Mouse (Mus musculus) left cerebral cortex, postnatal 36 days (tissue): ENCODE results near the gene Nsun6. TPM values are rescaled to one million over a fixed set of nuclear protein-coding genes. Genes with fewer than 3 reads are reported as not detected.

ENCODE experiments used
- DNase-seq, 2 experiments: peaks; one replicate each; pipeline ENCODE4 v3.0.0; 2021 to 2022; ENCODE audit warnings: low spot score in 2 of 2, mixed read lengths in 1 of 2
- intact Hi-C: fragments of 180-260 bp; cut with DNase I; formaldehyde crosslinking; loops from one replicate; pipeline ENCODE4 v1.15.1; 2025
- total RNA-seq, 2 experiments: library from RNA; stranded (reverse); gene quantifications; 2 replicates each; pipeline ENCODE4 v1.2.3; 2021

Nsun6 gene
- total RNA-seq = 10 to 100 TPM; 10.0 to 12.2 TPM

DNA sequence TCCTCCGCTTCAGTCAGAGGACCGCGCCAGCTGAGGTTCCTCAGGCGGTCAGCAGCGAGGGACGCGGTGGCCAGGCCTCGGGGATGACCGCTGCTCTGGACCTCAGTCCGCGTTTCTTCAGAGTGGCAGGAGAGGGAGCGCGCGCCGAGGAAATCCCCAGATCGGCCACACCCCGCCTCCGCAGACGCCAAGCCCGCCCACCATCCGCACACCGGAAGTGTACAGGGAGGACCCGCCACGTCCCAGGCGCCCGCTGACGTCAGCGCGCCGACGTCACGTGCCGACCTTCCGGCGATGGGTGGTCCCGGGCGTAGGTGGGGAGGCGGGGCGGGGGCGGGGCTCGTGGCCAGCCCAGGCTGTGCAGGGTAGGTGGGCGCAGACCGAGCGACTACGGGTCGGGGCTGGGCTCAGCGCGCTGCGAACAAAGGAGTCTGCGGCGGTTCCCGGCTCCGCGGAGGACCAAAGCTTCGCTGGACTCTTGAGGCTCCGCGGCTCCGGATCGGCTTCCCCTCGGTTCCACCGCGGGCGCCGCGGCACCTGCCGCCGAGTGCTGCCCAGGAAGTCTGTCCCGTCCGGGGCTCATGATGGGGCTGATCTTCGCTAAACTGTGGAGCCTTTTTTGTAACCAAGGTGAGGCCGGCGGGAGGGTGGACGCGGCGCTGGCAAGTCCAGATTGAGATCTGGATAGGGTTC lies at the start of gene Nsun6:
Gene Nsun6, minus strand, starts transcription at position 125 of the 693 bp plus-strand sequence.
- DNase-seq = peak; percentile 96 to 97
- intact Hi-C loops = no loop called here

DNA sequence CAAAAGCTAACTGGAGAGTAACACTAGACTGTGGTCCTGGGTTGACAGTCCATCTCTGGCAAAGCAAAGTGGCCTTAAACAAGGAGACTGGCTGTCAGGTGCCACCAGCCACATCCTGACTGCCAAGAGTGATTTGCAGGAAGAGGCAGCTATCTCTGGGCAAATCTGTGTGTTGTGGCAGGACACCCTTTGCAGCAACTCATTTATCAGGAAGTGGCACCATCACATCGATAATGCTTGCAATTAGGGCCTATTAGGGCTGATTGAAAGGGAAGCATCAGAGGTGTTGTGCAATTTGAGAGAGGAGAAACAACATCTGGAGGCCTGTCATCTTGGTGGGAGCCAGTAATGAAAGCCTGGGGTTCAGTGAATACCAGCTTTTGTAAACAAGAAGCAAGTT lies 49.5 kb upstream of the Nsun6 start:
- intact Hi-C loops = no loop called here
- no peak for DNase-seq

DNA sequence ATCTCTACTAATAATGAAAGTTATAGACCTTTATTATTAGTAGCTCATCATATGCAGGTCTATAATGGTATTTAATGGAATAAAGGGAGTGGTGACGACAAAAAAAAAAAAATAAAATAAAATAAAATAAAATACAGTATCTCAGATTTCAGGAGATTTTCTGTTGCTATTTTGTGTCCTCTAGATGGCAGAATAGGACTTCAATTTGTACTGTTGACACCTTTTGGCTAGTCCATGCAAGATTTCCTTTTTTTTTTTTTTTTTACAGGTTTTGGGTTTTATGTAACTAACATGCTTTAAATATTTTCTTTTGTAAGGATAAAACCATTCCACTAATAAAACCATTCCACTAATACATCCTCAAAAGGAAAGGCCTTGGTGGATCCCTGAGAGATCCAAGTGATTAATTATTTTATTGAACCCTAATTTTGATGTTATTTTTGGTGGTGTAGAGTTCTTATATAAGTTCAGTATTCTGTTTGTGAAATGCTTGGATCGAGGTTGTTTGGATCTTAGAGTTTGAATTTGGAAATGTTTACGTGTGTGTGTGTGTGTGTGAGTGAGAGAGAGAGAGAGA lies 41.7 kb upstream of the Nsun6 start:
- intact Hi-C loops = loop anchor here (10.0 kb wide), 2 partner anchors 1218 to 1258 kb away; partner anchors contain the start of gene Plxdc2
- DNase-seq = no peak

DNA sequence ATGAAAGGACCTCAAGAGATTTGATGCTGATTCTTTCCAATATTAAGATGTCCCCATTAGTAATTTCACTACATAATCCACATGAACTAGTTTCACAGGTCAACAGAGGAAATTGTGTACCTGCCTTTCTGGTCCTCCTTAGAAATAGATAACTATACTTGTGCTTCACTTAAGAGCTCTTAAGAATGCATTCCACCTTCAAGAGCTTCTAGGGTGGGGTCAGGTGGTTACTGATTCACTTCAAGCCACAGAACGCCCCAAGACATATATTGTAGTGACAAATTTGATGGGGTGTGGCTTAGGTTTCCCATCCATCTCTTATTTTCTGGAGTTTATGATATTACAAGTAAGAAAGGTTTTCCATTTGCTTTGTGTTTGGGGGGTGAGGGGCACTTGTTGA lies 32.4 kb upstream of the Nsun6 start:
- no peak for DNase-seq
- intact Hi-C loops = no loop called here

DNA sequence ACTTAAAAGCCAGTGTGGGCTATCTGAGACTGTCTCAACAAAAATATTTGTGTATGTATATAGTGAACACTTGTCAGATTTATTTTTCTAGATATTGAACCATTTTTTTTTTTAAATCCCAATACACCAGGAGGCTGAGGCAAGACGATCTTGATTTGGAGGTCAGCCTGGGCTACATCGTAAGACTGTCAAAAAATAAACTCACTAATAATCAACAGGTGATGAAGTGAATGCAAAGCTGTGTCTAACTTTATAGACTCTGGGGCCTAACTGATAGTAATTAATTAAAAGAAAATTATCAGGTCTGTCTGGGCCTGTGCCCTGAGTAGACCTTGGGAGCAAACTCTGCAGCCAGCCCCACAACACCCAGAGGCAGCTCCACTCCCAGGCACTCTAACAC lies 28.8 kb upstream of the Nsun6 start:
- intact Hi-C loops = no loop called here
- DNase-seq = no peak

DNA sequence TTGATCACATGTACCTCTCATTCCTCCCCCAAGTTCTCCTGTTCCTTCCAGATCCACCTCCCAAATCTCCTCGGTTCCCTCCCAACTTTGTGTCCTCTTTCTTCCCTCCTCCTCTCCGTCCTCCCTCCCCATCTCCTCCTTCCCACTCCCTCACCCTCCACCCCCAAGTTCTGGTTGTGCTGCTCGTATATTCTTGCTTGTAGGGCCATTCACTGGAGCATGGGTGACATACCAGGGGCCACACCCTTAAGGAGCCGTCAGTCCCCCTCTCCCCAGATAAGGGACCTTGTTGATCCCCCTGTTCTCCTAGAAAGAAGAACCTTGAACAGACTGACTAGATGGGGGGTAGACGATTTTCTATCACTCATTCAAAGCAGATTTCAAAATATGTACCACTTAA lies 12.2 kb upstream of the Nsun6 start:
- intact Hi-C loops = no loop called here
- DNase-seq = no peak

DNA sequence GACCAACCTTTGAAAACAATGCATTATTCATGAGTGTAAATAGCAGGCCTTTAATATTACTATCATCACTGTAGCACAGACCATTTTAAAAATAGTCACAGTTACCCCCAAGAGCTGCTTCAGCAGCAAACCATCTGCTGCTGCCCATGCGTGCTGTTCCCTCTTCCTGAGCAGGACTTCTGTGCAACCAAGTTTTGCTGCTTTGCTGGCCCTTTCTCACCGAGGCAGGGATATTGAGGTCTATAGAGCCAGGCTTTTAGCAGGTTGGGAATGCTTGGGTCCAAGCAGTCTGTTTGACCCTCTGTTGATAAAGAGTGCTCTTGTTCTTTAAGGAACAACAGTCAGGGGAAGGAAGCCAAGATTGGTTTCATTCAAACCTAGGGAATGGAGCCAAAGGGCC lies 10.6 kb upstream of the Nsun6 start:
- intact Hi-C loops = no loop called here
- DNase-seq = no peak

DNA sequence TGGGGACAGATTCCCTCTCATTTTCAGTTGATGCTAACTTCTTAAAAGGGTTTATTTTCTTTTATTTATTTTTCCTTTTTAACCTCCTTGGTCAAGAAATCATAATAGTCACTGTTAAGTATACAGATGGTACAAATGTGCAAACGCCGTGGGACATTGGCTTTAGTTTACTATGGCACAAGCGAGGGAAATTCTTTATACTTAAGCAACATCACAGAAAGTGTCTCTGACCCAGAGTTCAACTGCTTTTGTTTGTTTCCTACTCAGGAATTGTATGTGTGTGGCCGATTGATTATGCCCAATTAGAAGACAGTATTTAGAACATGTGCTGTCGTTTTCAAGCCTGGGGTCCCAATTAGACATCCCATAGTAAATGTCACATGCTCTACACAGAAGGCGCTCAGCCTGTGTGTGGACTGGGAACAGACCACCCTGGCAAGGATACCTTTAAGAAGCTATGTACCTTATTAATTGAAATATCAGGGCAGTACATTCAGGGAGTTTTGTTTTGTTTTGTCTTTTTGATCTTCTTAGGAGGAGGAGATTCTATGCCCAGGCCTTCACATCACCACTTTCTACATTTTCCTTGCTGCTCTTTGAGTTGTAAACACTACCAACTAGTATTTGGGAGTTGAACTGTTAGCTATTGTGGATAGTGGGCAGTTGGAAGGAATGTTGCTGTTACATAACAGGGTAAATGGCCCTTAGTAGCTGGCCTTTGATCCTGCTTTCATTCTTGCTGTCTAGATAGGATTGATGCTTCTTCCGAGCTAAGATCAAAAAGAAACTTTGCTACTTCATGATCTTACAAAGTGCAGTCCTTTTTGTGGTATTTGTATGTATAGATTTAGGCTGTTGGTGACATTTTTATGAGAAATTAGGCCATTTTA lies 9.8 kb upstream of the Nsun6 start:
- intact Hi-C loops = no loop called here
- no peak for DNase-seq

DNA sequence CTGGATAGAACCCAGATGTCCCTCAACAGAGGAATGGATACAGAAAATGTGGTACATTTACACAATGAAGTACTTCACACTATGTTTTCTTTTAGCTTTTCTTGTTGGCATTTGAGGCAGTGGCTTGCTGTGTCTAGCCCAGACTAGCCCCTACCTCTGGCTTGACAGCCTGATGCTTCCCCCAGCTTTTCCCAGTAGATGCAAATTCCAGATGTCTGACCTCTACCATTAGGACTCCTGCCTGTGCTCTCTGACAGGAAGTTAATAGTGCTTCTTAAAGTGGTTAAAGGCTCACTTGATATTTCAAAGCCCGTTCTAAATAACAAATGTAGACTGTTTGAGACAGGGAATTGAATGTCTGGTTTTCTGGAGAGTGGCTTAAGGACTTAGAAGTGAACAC lies 8.9 kb upstream of the Nsun6 start:
- no peak for DNase-seq
- intact Hi-C loops = no loop called here

DNA sequence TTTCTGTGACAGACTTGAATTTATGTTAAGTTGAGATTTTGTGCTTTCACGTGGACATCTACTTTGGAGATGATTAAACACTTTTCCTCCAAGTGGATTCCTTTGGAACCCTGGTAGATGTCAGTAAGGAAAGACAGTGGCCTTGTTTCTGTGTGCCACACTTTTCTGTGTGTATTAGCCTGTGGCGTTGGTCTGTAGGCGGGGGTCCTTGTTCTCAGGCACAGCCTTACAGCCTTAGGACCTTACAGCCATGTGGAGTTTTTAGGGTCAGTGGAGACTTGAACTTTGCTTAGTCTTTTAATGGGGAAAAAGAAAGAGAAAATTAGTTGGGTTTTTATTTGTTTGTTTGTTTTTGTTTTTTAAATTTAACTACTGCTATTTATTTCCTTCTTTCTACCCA lies 6.0 kb upstream of the Nsun6 start:
- no peak for DNase-seq
- intact Hi-C loops = no loop called here

DNA sequence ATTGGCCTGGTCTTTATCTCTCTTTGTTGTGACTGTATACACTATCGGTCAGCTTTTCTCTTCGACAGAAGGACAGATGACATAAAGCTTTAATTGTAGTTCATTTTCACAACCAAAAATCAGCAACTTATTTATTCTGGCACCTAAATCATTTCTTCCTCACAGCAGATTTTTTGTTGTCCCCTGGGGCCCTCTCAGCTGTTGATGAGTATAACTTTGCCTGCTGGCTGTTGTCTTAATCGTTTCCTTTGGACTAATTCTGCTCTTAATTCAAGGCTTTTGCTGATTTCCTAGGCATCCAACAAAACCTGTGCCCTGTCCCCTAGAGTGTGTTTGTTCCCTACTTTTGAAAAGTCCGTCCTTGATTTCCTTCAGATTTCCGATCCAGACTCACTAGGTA lies 3.4 kb upstream of the Nsun6 start:
- no peak for DNase-seq
- intact Hi-C loops = no loop called here

DNA sequence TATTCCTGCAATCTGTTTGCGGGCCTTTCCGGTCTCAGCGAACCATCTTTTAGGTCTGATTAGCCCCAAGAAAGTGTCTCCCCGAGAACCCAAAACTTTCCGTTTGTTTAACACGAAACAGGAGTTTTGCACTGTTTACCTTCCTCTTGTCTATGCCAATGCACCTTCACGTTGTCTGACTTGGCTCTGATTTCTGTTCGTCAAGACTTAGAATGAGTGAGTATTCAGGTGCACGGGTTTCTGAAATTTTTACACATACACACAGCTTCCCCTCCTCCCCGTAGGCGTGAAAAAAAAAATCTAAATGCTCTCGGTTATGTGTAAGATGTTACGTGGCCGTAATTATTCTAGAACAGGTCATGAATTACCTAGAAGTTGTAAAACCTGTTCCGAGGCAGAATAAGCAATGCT lies 877 bp upstream of the Nsun6 start:
- intact Hi-C loops = no loop called here
- no peak for DNase-seq

DNA sequence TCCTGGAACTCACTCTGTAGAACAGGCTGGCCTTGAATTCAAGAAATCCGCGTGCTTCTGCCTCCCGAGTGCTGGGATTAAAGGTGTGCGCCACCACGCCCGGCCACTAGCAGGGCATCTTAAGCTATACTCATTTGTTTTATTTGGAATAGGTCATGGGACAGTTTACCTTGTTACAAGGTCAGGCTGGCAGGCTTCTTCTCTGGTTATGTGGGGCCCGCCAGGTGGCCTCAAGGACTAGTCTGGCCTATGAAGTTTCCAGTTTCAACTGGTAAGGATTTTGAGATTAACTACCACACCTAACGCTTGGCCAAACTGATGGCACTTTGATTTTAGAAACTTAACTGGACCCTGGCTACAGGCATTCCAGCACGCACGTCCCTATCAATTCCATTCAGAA lies 373 bp downstream of the Nsun6 start:
- no peak for DNase-seq
- intact Hi-C loops = no loop called here

DNA sequence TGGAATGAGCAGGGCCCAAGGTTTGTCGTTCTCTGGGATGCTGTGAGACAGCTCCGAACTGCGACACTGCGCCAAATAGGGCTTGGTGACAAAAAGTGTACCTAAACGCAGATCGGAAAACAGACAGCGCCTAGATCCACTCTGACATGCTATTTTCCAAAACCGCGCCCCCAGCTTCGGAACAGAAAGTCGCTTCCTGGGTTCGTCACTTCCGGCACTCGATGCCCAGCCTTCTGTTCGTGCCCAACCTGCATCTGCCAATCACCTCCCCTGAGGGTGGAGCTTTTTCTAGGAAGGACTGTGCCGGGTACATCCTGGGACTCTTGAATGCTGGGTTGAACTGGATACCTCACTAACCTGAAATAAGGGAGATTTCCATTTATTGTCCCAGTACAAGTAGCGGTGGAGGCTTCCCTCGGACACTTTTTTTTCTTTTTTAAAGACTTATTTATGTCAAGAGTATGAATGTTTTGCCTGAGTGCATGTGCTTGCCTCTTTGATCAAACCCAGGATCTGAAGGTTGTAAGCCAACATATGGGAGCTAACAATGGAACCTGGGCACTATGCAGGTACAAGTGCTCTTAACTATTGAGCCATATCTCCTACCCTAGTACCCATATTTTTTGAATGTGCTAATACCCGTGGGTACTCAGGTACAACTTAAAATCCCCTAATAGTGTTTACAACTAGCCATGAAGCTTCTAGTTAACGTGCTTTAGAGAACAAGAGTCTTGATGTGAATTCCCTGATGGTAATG lies 5.6 kb downstream of the Nsun6 start, which contains the start of gene Arl5b:
Gene Arl5b, plus strand, starts transcription at position 279 of the 757 bp plus-strand sequence.
- intact Hi-C loops = no loop called here

DNA sequence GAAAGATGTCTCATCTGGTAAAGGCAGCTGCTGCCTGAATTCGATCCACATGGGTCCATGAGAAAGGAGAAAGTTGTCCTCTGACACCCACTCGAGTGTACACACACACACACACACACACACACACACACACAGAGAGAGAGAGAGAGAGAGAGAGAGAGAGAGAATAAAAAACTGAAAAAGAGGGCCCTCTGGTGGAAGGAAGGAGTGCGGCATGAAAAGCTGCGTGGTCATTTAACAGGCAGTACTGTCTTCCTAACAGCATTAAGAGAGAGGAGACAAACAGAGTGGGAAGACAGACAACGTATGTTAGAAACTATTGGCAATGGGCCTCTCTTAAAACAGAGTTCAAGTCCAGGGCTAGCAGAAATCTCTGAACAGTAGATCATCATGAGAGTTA lies 14.5 kb downstream of the Nsun6 start:
- intact Hi-C loops = no loop called here
- no peak for DNase-seq

More for the DNA sequence above, 5.6 kb downstream of the Nsun6 start, which contains the start of gene Arl5b:
- DNase-seq = peak; percentile 91 to 94

DNA sequence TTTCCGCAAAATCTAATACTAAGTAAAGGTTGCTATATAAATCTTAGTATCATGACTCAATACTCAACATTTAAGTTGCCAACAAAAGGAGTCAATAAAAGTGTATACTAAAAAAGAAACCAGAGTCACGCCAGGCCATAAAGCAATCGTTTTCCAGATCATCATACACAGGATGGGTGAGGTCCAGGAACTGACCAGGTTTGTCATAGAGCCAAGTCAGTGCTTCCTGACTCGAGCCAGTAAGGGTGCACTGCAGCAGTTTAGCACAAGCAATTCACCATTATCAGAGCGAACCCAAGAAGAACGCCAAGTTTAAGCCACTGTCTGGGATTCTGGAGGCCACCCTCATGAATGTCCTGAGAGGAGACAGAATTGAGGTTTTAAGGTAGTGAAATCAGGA lies 16.2 kb downstream of the Nsun6 start:
- no peak for DNase-seq
- intact Hi-C loops = no loop called here

DNA sequence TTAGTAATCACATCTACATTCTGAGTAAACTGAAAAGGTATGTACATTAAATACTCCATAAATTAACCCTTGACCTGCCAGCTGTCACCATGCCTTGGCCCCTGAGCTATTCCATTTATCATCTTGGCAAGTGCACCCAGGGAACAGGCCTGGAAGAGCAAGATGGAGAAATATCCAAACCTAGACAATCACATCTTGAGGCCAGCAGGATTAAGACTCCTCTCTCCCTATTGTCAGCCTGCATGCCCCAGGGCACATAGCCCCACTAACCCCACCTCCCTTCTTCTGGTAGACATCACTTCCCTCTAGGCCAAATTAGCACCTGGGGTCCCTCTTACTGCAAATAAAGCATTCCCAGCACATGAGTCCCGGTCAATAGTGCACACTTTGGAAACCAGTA lies 27.1 kb downstream of the Nsun6 start:
- DNase-seq = no peak
- intact Hi-C loops = no loop called here

DNA sequence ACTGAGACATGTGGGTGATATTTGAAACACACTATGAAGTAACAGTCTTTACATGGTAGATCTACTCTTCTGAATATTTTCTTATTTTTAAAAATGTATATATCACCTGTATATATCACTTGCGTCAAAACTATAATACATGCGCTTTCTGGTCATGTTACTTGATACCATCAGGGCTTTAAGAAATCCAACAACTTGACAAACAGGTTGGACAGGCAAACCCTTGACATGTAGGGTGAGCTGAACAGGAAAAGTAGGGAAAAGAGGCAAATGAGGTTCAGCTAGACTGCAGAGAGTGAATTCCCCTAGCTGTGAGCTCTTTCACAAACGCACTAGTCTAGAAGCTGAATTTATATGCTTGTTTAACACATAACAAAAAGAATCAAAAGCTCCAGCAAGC lies 28.1 kb downstream of the Nsun6 start:
- no peak for DNase-seq
- intact Hi-C loops = no loop called here

DNA sequence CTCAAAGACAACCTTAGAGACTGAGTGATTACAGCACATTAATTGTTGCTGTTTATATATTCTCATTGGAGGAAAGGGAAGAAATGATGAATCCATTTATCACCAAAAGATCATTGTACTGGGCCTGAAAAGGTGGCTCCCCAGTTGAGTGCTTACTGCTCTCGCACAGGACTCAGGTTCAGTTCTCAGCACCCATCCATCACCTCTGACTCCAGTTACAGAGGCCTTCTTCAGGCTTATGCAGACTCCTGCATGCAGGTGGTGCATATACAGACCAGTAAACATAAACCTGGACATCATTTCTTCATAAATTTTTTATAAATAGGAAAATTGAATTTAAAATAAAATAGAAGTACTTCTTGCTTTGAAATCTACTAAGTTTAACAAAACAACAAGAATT lies 46.8 kb downstream of the Nsun6 start:
- intact Hi-C loops = no loop called here
- no peak for DNase-seq

DNA sequence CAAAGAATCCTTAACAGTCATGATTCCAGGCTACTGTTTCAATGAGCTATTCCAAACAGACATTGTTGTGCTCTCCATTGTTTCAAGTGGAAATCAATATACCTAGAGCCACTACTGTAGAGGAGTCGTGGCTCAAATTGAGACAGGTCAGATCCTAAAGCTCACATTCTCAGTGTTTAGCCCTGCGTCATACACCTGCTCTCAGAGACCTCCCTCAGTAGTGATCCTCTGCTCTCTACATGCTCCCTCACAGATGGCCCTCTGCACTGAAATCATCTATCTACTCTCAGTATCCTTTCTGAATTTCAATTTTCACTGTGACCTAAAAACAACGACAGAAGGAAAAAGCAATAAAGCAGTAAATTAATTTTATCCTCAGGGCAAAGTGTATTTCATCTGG lies 47.3 kb downstream of the Nsun6 start:
- intact Hi-C loops = no loop called here
- no peak for DNase-seq
